ENCODE assay signal across 10 mouse cellular contexts in genomic region chr3:114107099-114107498, GRCm38 (mm10).
DNase-seq lines count a peak whose midpoint lies in the region; ATAC-seq and TF ChIP-seq lines count a peak whose summit lies in the region.
"Had no signal": no experiment of that assay in that cellular context is flagged by ENCODE, and none has a peak within 500 bp of the region (broad histone marks: within the 10 kb centered on the region; RNA-seq: fewer than 3 reads in every experiment).

No protein-coding gene starts in this region.

- no peak for TF ChIP-seq POLR2A in brain, embryonic 14.5 days (IDR thresholded peaks at IDR 0.05; ENCODE audit: borderline replicate concordance, extremely low read depth, insufficient read depth, insufficient read length, poor library complexity, severe bottlenecking)

- no peak overlapping the region for H3K27ac ChIP-seq in hindbrain, embryonic 14.5 days
- no peak overlapping the region for H3K27ac ChIP-seq in hindbrain, embryonic 12.5 days
- H3K27ac ChIP-seq in stomach, postnatal 0 days (replicated peaks): no peak overlapping the region
- H3K27ac ChIP-seq: embryonic facial prominence, embryonic 12.5 days had no signal

- 28% methylated on average over 7 of the region's 7 CpGs for WGBS in hindbrain, embryonic 14.5 days
- 32% methylated on average over 7 of the region's 7 CpGs for WGBS in hindbrain, embryonic 12.5 days
- WGBS in stomach, postnatal 0 days: 25% methylated on average over 7 of the region's 7 CpGs

- H3K27me3 ChIP-seq in hindbrain, embryonic 14.5 days (ENCODE audit: control insufficient read depth, insufficient read depth, low read length): no peaks in the 10 kb centered on the region
- H3K27me3 ChIP-seq in hindbrain, embryonic 12.5 days: no peaks in the 10 kb centered on the region
- H3K27me3 ChIP-seq in stomach, postnatal 0 days (ENCODE audit: control insufficient read depth, insufficient read depth, low read length): no peaks in the 10 kb centered on the region
- H3K27me3 ChIP-seq: embryonic facial prominence, embryonic 12.5 days had no signal

- no peaks in the 10 kb centered on the region for H3K4me1 ChIP-seq in hindbrain, embryonic 14.5 days (replicated peaks; ENCODE audit: control insufficient read depth, insufficient read depth, low read length)
- H3K4me1 ChIP-seq in hindbrain, embryonic 12.5 days: no peaks in the 10 kb centered on the region
- H3K4me1 ChIP-seq in stomach, postnatal 0 days (replicated peaks; ENCODE audit: control insufficient read depth, insufficient read depth): no peaks in the 10 kb centered on the region
- H3K4me1 ChIP-seq: embryonic facial prominence, embryonic 12.5 days had no signal

- H3K4me2 ChIP-seq in hindbrain, embryonic 14.5 days (replicated peaks): no peak overlapping the region
- H3K4me2 ChIP-seq in hindbrain, embryonic 12.5 days (replicated peaks): no peak overlapping the region
- H3K4me2 ChIP-seq in stomach, postnatal 0 days (replicated peaks; ENCODE audit: low read depth): no peak overlapping the region
- H3K4me2 ChIP-seq: embryonic facial prominence, embryonic 12.5 days had no signal

- no peaks in the 10 kb centered on the region for H3K36me3 ChIP-seq in hindbrain, embryonic 14.5 days (replicated peaks; ENCODE audit: control insufficient read depth, insufficient read depth)
- H3K36me3 ChIP-seq in hindbrain, embryonic 12.5 days: no peaks in the 10 kb centered on the region
- H3K36me3 ChIP-seq in stomach, postnatal 0 days (ENCODE audit: control insufficient read depth, insufficient read depth, low read length): no peaks in the 10 kb centered on the region

- no peaks in the 10 kb centered on the region for H3K9me3 ChIP-seq in hindbrain, embryonic 14.5 days (ENCODE audit: control insufficient read depth, low read length)
- no peaks in the 10 kb centered on the region for H3K9me3 ChIP-seq in hindbrain, embryonic 12.5 days (replicated peaks)
- H3K9me3 ChIP-seq in stomach, postnatal 0 days (ENCODE audit: control insufficient read depth, low read length): no peaks in the 10 kb centered on the region
- H3K9me3 ChIP-seq: embryonic facial prominence, embryonic 12.5 days had no signal

- peak; percentile 59 for DNase-seq in hindbrain, embryonic 14.5 days (ENCODE audit: low spot score)
- peak; percentile 2 for DNase-seq in right cerebral cortex, adult 18-20 months
- DNase-seq in right cerebral cortex, postnatal 14 days: no peak
- peak; percentile 69 for DNase-seq in brain, embryonic 14.5 days (ENCODE audit: low read depth)
- no peak for DNase-seq in stomach, postnatal 0 days (ENCODE audit: low spot score)
- DNase-seq in yolk sac, embryonic 10.5 days (ENCODE audit: low spot score): no peak
- no peak for DNase-seq in layer of hippocampus, adult 18-20 months (ENCODE audit: low spot score in 2 of 2)
- DNase-seq: kidney, adult 8-10 months had no signal

- ATAC-seq in hindbrain, embryonic 14.5 days (ENCODE audit: low FRiP score): no peak
- ATAC-seq in hindbrain, embryonic 12.5 days (ENCODE audit: low FRiP score): no peak
- no peak for ATAC-seq in stomach, postnatal 0 days (ENCODE audit: low FRiP score, low TSS enrichment)

- no peak for TF ChIP-seq CTCF in brain, embryonic 14.5 days (IDR thresholded peaks at IDR 0.05; ENCODE audit: borderline replicate concordance, extremely low read depth, insufficient read depth, insufficient read length)
- TF ChIP-seq CTCF in stomach, postnatal 0 days (IDR thresholded peaks at IDR 0.05; ENCODE audit: low read depth): peak; percentile 69

- no peak for TF ChIP-seq EP300 in stomach, postnatal 0 days (optimal IDR thresholded peaks at IDR 0.05)

- H3K9ac ChIP-seq in hindbrain, embryonic 14.5 days: no peak overlapping the region
- H3K9ac ChIP-seq in hindbrain, embryonic 12.5 days: no peak overlapping the region
- no peak overlapping the region for H3K9ac ChIP-seq in stomach, postnatal 0 days (ENCODE audit: low read length)
- H3K9ac ChIP-seq: embryonic facial prominence, embryonic 12.5 days had no signal

- H3K4me3 ChIP-seq in hindbrain, embryonic 14.5 days (replicated peaks; ENCODE audit: low read length): no peak overlapping the region
- H3K4me3 ChIP-seq in hindbrain, embryonic 12.5 days: no peak overlapping the region
- H3K4me3 ChIP-seq in stomach, postnatal 0 days (ENCODE audit: low read depth, low read length): no peak overlapping the region
- H3K4me3 ChIP-seq: embryonic facial prominence, embryonic 12.5 days had no signal

Comparison
In these comparisons a context has a peak if more than half of its experiments do, and no peak if none do; other contexts are left out.
1. DNase-seq: peak in hindbrain, embryonic 14.5 days (single experiment), right cerebral cortex, adult 18-20 months (single experiment) and brain, embryonic 14.5 days (single experiment); none in right cerebral cortex, postnatal 14 days (single experiment), stomach, postnatal 0 days (single experiment), yolk sac, embryonic 10.5 days (single experiment) and layer of hippocampus, adult 18-20 months (0 of 2).